Mouse (Mus musculus) myocyte (in vitro differentiated cells): ENCODE measurements around the gene Rbbp7. TPM values are rescaled to one million over a fixed set of nuclear protein-coding genes. Genes with fewer than 3 reads are reported as not detected.

Source experiments
- H3K27me3 ChIP-seq: one replicate; pipeline ENCODE4 v1.6.1; 2011; ENCODE audit not compliant: control insufficient read depth, insufficient read depth, insufficient read length
- H3K36me3 ChIP-seq: one replicate; pipeline ENCODE4 v1.6.1; 2011; ENCODE audit not compliant: control insufficient read depth, insufficient read depth
- H3K4me2 ChIP-seq: one replicate; pipeline ENCODE4 v1.6.1; 2011; ENCODE audit warnings: low read depth, control low read depth
- H3K4me3 ChIP-seq: one replicate; pipeline ENCODE4 v1.5.1; 2011; ENCODE audit warnings: mild to moderate bottlenecking, control low read depth, moderate library complexity
- H3K79me2 ChIP-seq: one replicate; pipeline ENCODE4 v1.6.1; 2011; ENCODE audit not compliant: control insufficient read depth, insufficient read depth
- H3ac ChIP-seq: one replicate; pipeline ENCODE4 v1.6.1; 2011; ENCODE audit not compliant: control insufficient read depth, insufficient read length
- CEBPB ChIP-seq: IDR thresholded peaks from 2 replicates; pipeline ENCODE4 v1.6.1; 2011; ENCODE audit warnings: mild to moderate bottlenecking, moderate library complexity; ENCODE audit not compliant: poor library complexity, insufficient read depth, severe bottlenecking
- E2F4 ChIP-seq: IDR thresholded peaks from one replicate; pipeline ENCODE4 v1.6.1; 2011; ENCODE audit warnings: mild to moderate bottlenecking, control low read depth, moderate library complexity; ENCODE audit not compliant: insufficient read depth
- MAX ChIP-seq: IDR thresholded peaks from one replicate; pipeline ENCODE4 v1.6.1; 2011; ENCODE audit warnings: low read depth, mild to moderate bottlenecking, control low read depth
- MYOD1 ChIP-seq, 3 experiments: IDR thresholded peaks; one replicate each; pipeline ENCODE4 v1.6.1; 2011; ENCODE audit warnings: control low read depth in 2 of 3, low read depth in 2 of 3, mild to moderate bottlenecking in 2 of 3, moderate library complexity in 1 of 3; ENCODE audit not compliant: insufficient read length in 2 of 3, control insufficient read depth in 1 of 3
- MYOG ChIP-seq, 3 experiments: IDR thresholded peaks; one replicate each; pipeline ENCODE4 v1.6.1; 2011; ENCODE audit warnings: control low read depth in 2 of 3, low read depth in 2 of 3, mild to moderate bottlenecking in 2 of 3; ENCODE audit not compliant: insufficient read length in 2 of 3, control insufficient read depth in 1 of 3, insufficient read depth in 1 of 3
- POLR2A ChIP-seq: IDR thresholded peaks from one replicate; pipeline ENCODE4 v1.6.1; 2011; ENCODE audit warnings: low read depth, mild to moderate bottlenecking, control low read depth, moderate library complexity; ENCODE audit not compliant: insufficient read length
- POLR2AphosphoS2 ChIP-seq: IDR thresholded peaks from one replicate; pipeline ENCODE4 v1.6.1; 2011; ENCODE audit warnings: low read depth, control low read depth; ENCODE audit not compliant: insufficient read length
- REST ChIP-seq: IDR thresholded peaks from one replicate; pipeline ENCODE4 v1.6.1; 2011; ENCODE audit warnings: mild to moderate bottlenecking, control low read depth, moderate library complexity; ENCODE audit not compliant: insufficient read depth, insufficient read length
- SRF ChIP-seq: IDR thresholded peaks from one replicate; pipeline ENCODE4 v1.6.1; 2011; ENCODE audit warnings: low read depth; ENCODE audit not compliant: control insufficient read depth, insufficient read length
- TCF12 ChIP-seq: IDR thresholded peaks from one replicate; pipeline ENCODE4 v1.6.1; 2011; ENCODE audit warnings: mild to moderate bottlenecking, control low read depth; ENCODE audit not compliant: poor library complexity, insufficient read depth, severe bottlenecking
- TCF3 ChIP-seq: IDR thresholded peaks from one replicate; pipeline ENCODE4 v1.6.1; 2011; ENCODE audit warnings: low read depth, control low read depth; ENCODE audit not compliant: insufficient read length
- USF1 ChIP-seq: IDR thresholded peaks from one replicate; pipeline ENCODE4 v1.6.1; 2011; ENCODE audit warnings: low read depth, mild to moderate bottlenecking, control low read depth, moderate library complexity
- polyA plus RNA-seq: library from polyadenylated mRNA; unstranded; fragments of >200 nt; fragmentation: generic; extraction: Trizol; gene quantifications from one replicate; pipeline ENCODE4 v1.2.1, GENCODE M21; 2012; ENCODE audit warnings: missing spikeins

Rbbp7 gene
- polyA plus RNA-seq, 1 experiment = 98.8 TPM

- Histone ChIP-seq H3ac (peak overlapping the region; percentile 86), H3K4me3 (peak overlapping the region; percentile 51), H3K4me2 (peak overlapping the region; percentile 71), H3K36me3 (no peaks in the 10 kb centered on the region), H3K79me2 (peaks cover 36% of the 10 kb centered on the region), H3K27me3 (no peaks in the 10 kb centered on the region)
- TF ChIP-seq MYOG (IDR thresholded peaks at IDR 0.05; ENCODE audit: control insufficient read depth in 1 of 3, insufficient read depth in 1 of 3, insufficient read length in 2 of 3, low read depth in 2 of 3) = no peak
- TF ChIP-seq REST = no peak
- TF ChIP-seq CEBPB = no peak
- no peak for TF ChIP-seq SRF
Measured at GRCm38 (mm10) chrX:162759251-162760114, 719 bp upstream of the Rbbp7 start.

GRCm38 (mm10) chrX:162760958-162761515 lies 835 bp downstream of the Rbbp7 start:
- H3K36me3 ChIP-seq = no peaks in the 10 kb centered on the region
- H3K79me2 ChIP-seq = peaks cover 52% of the 10 kb centered on the region
- no peaks in the 10 kb centered on the region for H3K27me3 ChIP-seq
- peak overlapping the region; percentile 51 for H3K4me3 ChIP-seq
- TF ChIP-seq POLR2A (no peak), MYOD1 (IDR thresholded peaks at IDR 0.05; ENCODE audit: control insufficient read depth in 1 of 3, insufficient read length in 2 of 3, low read depth in 2 of 3) (no peak), SRF (no peak), POLR2AphosphoS2 (no peak), MAX (no peak), TCF12 (no peak), USF1 (no peak)
- H3ac ChIP-seq = peak overlapping the region; percentile 86
- peak overlapping the region; percentile 65 for H3K4me2 ChIP-seq

- Histone ChIP-seq H3K36me3 (no peaks in the 10 kb centered on the region), H3K27me3 (no peaks in the 10 kb centered on the region), H3K79me2 (peaks cover 60% of the 10 kb centered on the region), H3K4me2 (peak overlapping the region; percentile 65), H3ac (peak overlapping the region; percentile 86), H3K4me3 (peak overlapping the region; percentile 51)
- TF ChIP-seq SRF (no peak), REST (no peak), TCF3 (no peak), TCF12 (no peak), USF1 (no peak), POLR2A (no peak), E2F4 (no peak), MYOG (IDR thresholded peaks at IDR 0.05; ENCODE audit: control insufficient read depth in 1 of 3, insufficient read depth in 1 of 3, insufficient read length in 2 of 3, low read depth in 2 of 3) (no peak), MYOD1 (IDR thresholded peaks at IDR 0.05; ENCODE audit: control insufficient read depth in 1 of 3, insufficient read length in 2 of 3, low read depth in 2 of 3) (no peak), MAX (no peak), CEBPB (no peak), POLR2AphosphoS2 (no peak)
Measured at GRCm38 (mm10) chrX:162761716-162762395, 1.7 kb downstream of the Rbbp7 start.

- H3K36me3 ChIP-seq = peaks cover 12% of the 10 kb centered on the region
- no peak overlapping the region for H3ac ChIP-seq
- TF ChIP-seq TCF3 (no peak), POLR2AphosphoS2 (no peak), TCF12 (no peak), USF1 (no peak), POLR2A (no peak), REST (no peak), MAX (no peak), SRF (no peak), CEBPB (no peak), E2F4 (no peak), MYOG (IDR thresholded peaks at IDR 0.05; ENCODE audit: control insufficient read depth in 1 of 3, insufficient read depth in 1 of 3, insufficient read length in 2 of 3, low read depth in 2 of 3) (no peak), MYOD1 (IDR thresholded peaks at IDR 0.05; ENCODE audit: control insufficient read depth in 1 of 3, insufficient read length in 2 of 3, low read depth in 2 of 3) (no peak)
- no peaks in the 10 kb centered on the region for H3K27me3 ChIP-seq
- no peak overlapping the region for H3K4me3 ChIP-seq
- H3K4me2 ChIP-seq = no peak overlapping the region
- peaks cover 40% of the 10 kb centered on the region for H3K79me2 ChIP-seq
Measured at GRCm38 (mm10) chrX:162770726-162771125, 10.5 kb downstream of the Rbbp7 start.
